Mouse (Mus musculus) liver, embryonic 12.5 days (tissue): ENCODE measurements around the gene Fbh1. TPM values are rescaled to one million over a fixed set of nuclear protein-coding genes. Genes with fewer than 3 reads are reported as not detected.

ENCODE experiments used
- ATAC-seq: fragments of 200-750 bp; cut with Nextera tagmentation; 2 replicates; pipeline ENCODE4 v1.8.0; 2017; ENCODE audit warnings: moderate number of reproducible peaks, mild to moderate bottlenecking, moderate library complexity
- H3K27ac ChIP-seq: fragments of 300-500 bp; sonication (generic); 2 replicates; pipeline ENCODE4 v1.5.1; 2016; ENCODE audit warnings: mild to moderate bottlenecking
- H3K27me3 ChIP-seq: fragments of 300-500 bp; sonication (generic); replicated peaks from 2 replicates; pipeline ENCODE4 v1.6.1; 2016; ENCODE audit warnings: mild to moderate bottlenecking, moderate library complexity
- H3K36me3 ChIP-seq: fragments of 300-500 bp; sonication (generic); 2 replicates; pipeline ENCODE4 v1.6.1; 2016; ENCODE audit warnings: mild to moderate bottlenecking, moderate library complexity
- H3K4me1 ChIP-seq: fragments of 300-500 bp; sonication (generic); 2 replicates; pipeline ENCODE4 v1.6.1; 2016
- H3K4me2 ChIP-seq: fragments of 300-500 bp; sonication (generic); 2 replicates; pipeline ENCODE4 v1.6.1; 2016; ENCODE audit warnings: mild to moderate bottlenecking, moderate library complexity
- H3K4me3 ChIP-seq: fragments of 300-500 bp; sonication (generic); 2 replicates; pipeline ENCODE4 v1.5.1; 2016; ENCODE audit warnings: mild to moderate bottlenecking, moderate library complexity
- H3K9ac ChIP-seq: fragments of 300-500 bp; sonication (generic); 2 replicates; pipeline ENCODE4 v1.6.1; 2016; ENCODE audit warnings: mild to moderate bottlenecking, moderate library complexity
- H3K9me3 ChIP-seq: fragments of 300-500 bp; sonication (generic); replicated peaks from 2 replicates; pipeline ENCODE4 v1.6.1; 2016; ENCODE audit warnings: mild to moderate bottlenecking, moderate library complexity
- WGBS: fragments of 180-500 bp; shearing (Covaris S2); methylation state at CpG from one replicate; pipeline ENCODE4 v1.1.7; 2016; ENCODE audit not compliant: insufficient replicate concordance; 5-methylcytosine and 5-hydroxymethylcytosine counted together
- polyA plus RNA-seq: library from polyadenylated mRNA; unstranded; fragments of >200 nt; fragmentation: Nextera tagmentation; extraction: Ambion mirVana; gene quantifications from 2 replicates; pipeline ENCODE4 v1.2.1, GENCODE M21; 2016

Fbh1 gene
- 42.8 and 44.4 TPM in 2 replicates for polyA plus RNA-seq

DNA sequence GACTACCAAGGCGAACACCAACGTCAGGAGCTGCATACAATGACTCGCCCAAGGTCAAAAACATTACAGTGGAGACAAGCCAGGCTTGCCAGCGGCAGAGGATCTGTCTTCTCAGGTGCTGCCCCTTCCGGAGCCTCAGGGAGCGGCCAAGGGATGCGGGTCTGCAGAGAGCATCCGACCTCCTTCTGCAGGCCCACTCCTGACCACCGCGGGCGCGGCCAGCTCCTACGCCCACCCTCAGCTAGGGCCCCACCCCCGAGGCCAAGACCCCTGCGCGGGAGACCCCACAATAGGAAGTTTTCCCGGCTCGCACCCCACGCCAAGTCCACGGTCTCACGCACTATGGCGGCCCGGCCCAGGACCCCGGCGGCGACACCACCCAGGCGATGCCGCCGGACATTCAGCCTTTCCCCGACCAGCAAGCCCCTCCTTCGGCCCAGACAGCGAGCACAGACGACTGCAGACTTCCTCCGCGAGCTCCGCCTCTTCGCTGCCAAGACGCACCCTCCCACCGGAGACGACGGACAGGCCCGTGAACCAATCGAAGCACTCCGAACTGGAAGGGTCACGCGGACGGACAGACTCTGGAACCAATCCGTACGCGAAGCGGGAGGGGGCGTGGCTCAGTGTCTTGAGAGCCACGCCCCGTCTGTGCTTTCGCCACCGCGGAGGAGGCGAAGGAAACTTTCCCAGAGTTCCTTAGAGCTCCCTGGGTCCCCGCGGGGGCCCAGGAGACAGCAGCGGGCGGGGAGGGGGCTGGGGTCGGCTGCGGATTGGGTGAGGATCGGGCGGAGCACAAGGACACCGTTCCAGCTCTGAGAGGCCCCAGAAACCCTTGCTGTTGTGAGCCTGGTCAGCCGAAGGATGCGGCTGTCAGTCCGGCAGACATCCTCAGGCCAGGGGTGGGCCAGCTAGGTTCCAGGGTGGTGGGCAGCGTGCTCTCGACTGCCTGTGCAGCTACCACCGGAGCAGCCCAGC is at the start of gene Fbh1, which contains the start of gene Ankrd16:
Fbh1 (minus strand) TSS at position 492 of the 978 bp plus-strand sequence.
Ankrd16 (plus strand) TSS at position 786 of the 978 bp plus-strand sequence.
- no peaks in the 10 kb centered on the region for H3K9me3 ChIP-seq
- H3K9ac ChIP-seq = peak within 1 kb of the TSS; percentile 87
- peaks cover 20% of the 10 kb centered on the region for H3K36me3 ChIP-seq
- H3K27ac ChIP-seq = peak within 1 kb of the TSS; percentile 93
- H3K4me1 ChIP-seq = peaks cover 27% of the 10 kb centered on the region
- H3K27me3 ChIP-seq = no peaks in the 10 kb centered on the region
- WGBS = under 1% methylated on average over 73 of the region's 73 CpGs
- peak within 1 kb of the TSS; percentile 92 for H3K4me3 ChIP-seq
- ATAC-seq = peak; percentile 94
- peak within 1 kb of the TSS; percentile 99 for H3K4me2 ChIP-seq

DNA sequence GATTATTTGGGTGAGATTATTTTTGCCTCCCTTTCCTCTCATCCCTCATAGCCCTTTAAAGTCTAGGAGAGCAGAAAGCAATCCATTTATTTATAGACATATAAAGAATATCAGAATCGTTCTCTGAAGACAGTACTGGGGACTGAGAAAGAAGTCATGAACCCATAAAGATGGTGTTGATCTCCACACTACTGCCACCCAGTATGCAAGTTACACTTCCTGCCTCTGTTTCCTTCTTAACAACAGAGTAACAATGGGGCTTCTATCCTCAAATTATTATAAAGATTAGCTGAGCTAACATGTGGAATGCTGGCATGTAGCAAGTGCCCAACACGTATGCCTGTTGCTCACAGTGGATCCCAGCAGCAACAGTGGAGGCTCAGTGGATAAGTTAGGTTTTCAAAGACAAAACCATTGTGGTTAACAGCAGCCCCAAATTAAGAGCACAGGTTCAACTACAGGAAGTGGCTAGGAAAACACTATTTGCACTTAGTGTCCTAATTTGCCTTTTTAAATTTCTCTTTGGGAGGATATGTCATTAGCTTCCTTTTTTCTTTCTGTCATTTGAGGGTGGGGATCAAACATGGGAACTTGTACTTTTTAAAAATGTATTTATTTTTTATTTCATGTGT is 24.0 kb upstream of the Fbh1 start:
- WGBS = 58% methylated on average over 2 of the region's 2 CpGs
- H3K27me3 ChIP-seq = no peaks in the 10 kb centered on the region
- H3K36me3 ChIP-seq = no peaks in the 10 kb centered on the region
- H3K4me2 ChIP-seq = no peak overlapping the region
- H3K27ac ChIP-seq = no peak overlapping the region
- H3K4me1 ChIP-seq = 0 out of 2 replicates have a peak, but pooled peaks cover 4% of the 10 kb centered on the region
- no peak overlapping the region for H3K9ac ChIP-seq
- no peak for ATAC-seq
- no peak overlapping the region for H3K4me3 ChIP-seq
- H3K9me3 ChIP-seq = no peaks in the 10 kb centered on the region

DNA sequence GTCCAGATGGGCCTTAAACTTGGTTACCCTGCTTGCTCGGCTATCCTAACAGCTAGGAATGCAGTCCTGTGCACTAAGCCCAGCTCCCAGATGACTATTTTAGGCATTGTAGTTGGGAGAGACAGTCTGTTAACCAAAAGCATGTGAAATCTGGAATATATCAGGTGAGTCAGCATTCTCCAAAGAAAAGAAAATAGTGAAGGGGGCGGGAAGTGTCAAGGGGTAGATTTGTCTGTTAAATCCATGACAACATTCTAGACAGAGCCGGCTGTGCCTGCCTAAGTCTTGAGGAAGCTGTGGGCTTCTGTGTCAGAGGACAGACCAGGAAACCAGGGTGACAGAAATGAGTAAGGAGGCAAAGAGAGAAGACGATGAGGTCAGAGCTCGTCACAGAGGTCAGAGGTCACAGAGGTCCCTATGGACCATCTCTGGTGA is 20.6 kb upstream of the Fbh1 start:
- 49% methylated on average over 5 of the region's 5 CpGs for WGBS

DNA sequence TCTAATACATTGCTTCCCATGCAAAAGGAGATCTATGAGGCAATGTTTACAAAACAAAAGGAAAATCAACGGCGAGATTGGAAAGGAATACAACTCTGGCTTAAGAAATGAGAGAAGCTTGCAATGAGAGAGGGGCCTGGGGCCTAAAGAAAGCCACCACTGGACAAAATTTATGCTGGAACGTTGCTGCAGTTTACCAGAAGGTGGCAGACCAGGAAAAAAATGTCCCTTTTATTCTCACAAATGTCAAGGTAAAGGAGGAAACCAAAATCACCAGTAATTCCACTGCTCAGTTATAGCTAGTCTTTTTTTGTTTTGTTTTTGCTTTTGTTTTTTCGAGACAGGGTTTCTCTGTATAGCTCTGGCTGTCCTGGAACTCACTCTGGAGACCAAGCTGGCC is 17.3 kb upstream of the Fbh1 start:
- Histone ChIP-seq H3K4me1 (0 out of 2 replicates have a peak, but pooled peaks cover 4% of the 10 kb centered on the region), H3K4me2 (no peak overlapping the region), H3K27ac (no peak overlapping the region), H3K4me3 (no peak overlapping the region), H3K9ac (no peak overlapping the region), H3K27me3 (no peaks in the 10 kb centered on the region), H3K9me3 (no peaks in the 10 kb centered on the region), H3K36me3 (peaks cover 21% of the 10 kb centered on the region)
- 59% methylated on average over 4 of the region's 4 CpGs for WGBS
- no peak for ATAC-seq

More for the DNA sequence above, 20.6 kb upstream of the Fbh1 start:
- H3K4me3 ChIP-seq = no peak overlapping the region
- no peak overlapping the region for H3K4me2 ChIP-seq
- 0 out of 2 replicates have a peak, but pooled peaks cover 4% of the 10 kb centered on the region for H3K4me1 ChIP-seq
- no peak for ATAC-seq
- no peak overlapping the region for H3K9ac ChIP-seq
- H3K27me3 ChIP-seq = no peaks in the 10 kb centered on the region
- no peaks in the 10 kb centered on the region for H3K36me3 ChIP-seq
- H3K27ac ChIP-seq = no peak overlapping the region
- H3K9me3 ChIP-seq = no peaks in the 10 kb centered on the region

DNA sequence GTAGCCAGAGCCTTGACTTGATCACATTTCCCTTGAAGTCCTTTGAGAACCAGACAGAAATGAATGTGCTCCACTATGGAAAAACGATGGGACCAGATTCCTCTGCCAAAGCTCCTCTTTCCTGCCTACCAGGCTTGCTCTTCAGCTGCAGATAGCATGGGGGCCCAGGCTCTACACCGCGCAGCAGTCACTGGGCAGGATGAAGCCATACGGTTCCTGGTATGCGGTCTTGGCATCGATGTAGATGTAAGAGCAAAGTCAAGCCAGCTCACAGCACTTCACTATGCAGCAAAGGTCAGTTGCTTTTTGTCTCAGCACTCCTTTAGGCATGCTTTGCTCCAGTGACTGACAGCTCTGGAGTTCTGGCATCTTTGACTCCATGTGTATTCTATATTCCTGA is 6.8 kb upstream of the Fbh1 start:
- H3K36me3 ChIP-seq = peaks cover 85% of the 10 kb centered on the region
- H3K9ac ChIP-seq = no peak overlapping the region

DNA sequence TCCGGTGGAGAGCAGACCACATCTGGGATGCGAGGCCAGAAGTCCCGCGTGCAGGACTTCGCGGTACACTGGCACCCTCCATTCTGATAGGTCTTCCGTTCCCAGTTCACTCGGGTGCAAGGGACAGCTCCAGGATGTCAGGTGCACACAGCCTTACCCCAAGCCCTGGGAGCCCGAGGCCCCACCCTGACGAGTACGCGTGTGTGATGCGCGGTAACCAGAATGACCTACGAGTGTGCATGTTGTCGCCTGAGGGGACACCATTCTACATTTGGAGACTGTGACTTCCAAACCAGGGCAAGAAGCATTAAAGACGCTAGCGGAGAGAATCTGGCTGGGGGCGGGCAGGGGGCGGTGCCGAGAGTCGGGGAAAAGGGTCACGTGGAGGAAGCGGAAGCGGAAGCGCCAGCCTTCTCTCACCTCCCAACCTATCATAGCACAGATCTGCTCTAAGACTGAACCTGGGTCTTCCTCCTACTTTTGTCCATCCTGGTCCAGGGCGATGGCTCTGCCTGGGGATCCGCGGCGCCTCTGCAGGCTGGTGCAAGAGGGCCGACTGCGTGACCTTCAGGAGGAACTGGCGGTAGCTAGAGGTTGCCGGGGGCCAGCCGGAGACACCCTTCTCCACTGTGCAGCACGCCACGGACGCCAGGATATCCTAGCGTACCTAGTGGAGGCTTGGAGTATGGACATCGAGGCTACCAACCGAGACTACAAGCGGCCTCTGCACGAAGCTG is 873 bp upstream of the Fbh1 start:
- Histone ChIP-seq H3K27me3 (no peaks in the 10 kb centered on the region), H3K9me3 (no peaks in the 10 kb centered on the region), H3K27ac (peak overlapping the region; percentile 93), H3K4me2 (peak overlapping the region; percentile 99), H3K4me3 (peak overlapping the region; percentile 92), H3K9ac (peak overlapping the region; percentile 80), H3K4me1 (peaks cover 27% of the 10 kb centered on the region), H3K36me3 (peaks cover 29% of the 10 kb centered on the region)
- under 1% methylated on average over 43 of the region's 43 CpGs for WGBS
- peak; percentile 83 for ATAC-seq

More for the DNA sequence above, 6.8 kb upstream of the Fbh1 start:
- Histone ChIP-seq H3K9me3 (no peaks in the 10 kb centered on the region), H3K4me2 (no peak overlapping the region), H3K4me1 (peaks cover 11% of the 10 kb centered on the region), H3K27ac (no peak overlapping the region), H3K27me3 (no peaks in the 10 kb centered on the region), H3K4me3 (no peak overlapping the region)
- WGBS = 87% methylated on average over 6 of the region's 6 CpGs
- no peak for ATAC-seq

DNA sequence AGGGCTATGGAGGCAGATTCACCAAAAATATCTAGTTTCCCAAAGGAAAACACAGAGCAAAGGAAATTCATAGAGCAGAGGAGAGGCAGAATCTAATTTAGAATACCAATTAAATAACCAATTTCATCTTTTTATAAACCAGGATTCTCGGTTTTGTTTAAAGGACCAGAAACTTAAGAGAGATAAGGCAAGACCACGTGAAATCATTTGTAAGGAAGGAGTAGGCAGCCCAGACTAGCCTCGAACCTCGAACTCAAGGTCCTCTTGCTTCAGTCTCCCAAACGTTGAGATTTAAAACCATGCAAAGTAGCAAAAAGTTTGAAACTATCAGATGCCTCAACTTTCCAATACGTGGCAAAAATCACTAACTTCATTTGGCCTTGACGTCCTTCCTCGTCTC is 967 bp downstream of the Fbh1 start:
- Histone ChIP-seq H3K27me3 (no peaks in the 10 kb centered on the region), H3K4me1 (peaks cover 27% of the 10 kb centered on the region), H3K4me2 (peak overlapping the region; percentile 99), H3K36me3 (peaks cover 11% of the 10 kb centered on the region), H3K9ac (peak overlapping the region; percentile 87), H3K4me3 (peak overlapping the region; percentile 92), H3K27ac (no peak overlapping the region), H3K9me3 (no peaks in the 10 kb centered on the region)
- 23% methylated on average over 8 of the region's 8 CpGs for WGBS
- ATAC-seq = no peak

DNA sequence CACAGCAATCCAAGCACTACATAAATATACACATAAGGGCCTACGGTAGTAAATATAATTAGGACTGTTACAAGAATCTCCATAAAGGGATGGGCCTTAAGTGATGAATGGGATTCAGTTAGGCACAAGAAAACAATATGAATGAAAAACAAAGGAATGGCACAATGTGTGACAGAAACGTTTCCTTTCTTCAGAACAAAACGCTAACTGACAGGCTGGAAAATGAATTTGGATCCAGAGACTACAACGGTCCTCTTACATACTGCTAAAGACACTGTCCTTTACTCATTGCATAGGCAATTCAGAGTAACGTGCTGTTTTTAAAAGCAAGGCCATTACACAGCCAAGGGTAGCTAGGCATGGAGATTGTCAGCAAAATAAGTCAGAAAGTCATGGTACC is 2.3 kb downstream of the Fbh1 start:
- H3K27me3 ChIP-seq = no peaks in the 10 kb centered on the region
- H3K4me3 ChIP-seq = no peak overlapping the region
- H3K4me2 ChIP-seq = no peak overlapping the region
- H3K27ac ChIP-seq = no peak overlapping the region
- no peak for ATAC-seq
- H3K4me1 ChIP-seq = peaks cover 32% of the 10 kb centered on the region
- H3K9ac ChIP-seq = no peak overlapping the region
- WGBS = 79% methylated on average over 5 of the region's 5 CpGs
- no peaks in the 10 kb centered on the region for H3K9me3 ChIP-seq
- peaks cover under 1% of the 10 kb centered on the region; the same call in 1 of the 2 replicates for H3K36me3 ChIP-seq

DNA sequence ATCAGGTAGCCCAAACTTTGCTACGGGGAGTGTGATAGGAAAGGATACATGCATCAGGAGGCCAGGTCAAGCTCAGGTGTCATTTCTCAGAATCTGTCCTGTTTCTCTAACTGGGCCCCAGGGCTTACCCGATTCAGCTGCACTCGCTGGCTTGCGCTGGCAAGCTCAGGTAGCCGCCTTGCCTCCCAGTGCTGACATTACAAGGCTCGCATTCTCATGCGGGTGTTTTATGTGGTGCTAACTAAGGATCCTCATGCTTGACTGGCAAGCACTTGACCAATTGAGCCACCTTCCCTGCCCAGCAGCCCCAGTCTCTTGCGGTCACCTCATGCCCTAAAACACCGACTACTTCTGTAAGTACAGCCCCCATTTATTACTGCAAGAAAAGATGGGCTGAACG is 3.0 kb downstream of the Fbh1 start:
- no peak overlapping the region for H3K9ac ChIP-seq
- H3K4me2 ChIP-seq = no peak overlapping the region
- H3K4me1 ChIP-seq = peaks cover 26% of the 10 kb centered on the region
- ATAC-seq = no peak
- no peaks in the 10 kb centered on the region for H3K9me3 ChIP-seq
- no peak overlapping the region for H3K4me3 ChIP-seq
- no peak overlapping the region for H3K27ac ChIP-seq
- H3K36me3 ChIP-seq = peaks cover 3% of the 10 kb centered on the region; the same call in 1 of the 2 replicates
- no peaks in the 10 kb centered on the region for H3K27me3 ChIP-seq
- WGBS = 87% methylated on average over 10 of the region's 10 CpGs

DNA sequence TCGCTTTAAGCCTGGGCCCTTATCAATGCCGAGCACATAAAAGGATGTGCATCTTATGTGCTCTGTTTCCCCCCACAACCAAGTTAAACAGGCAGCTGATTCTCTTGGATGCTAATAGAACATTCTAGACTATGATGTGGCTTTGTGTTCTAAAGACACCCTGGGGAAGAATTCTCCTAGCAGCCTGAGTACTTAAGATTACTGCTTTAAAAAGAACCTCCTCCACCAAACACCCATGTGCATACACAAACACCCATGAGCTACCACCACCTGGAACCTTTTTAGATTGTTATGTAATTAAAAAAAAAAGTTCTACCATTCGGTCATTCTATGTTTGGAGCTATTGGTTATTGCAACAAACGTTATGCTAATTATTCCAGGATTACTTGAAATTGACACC is 5.0 kb downstream of the Fbh1 start:
- ATAC-seq = no peak
- no peak overlapping the region for H3K9ac ChIP-seq
- no peak overlapping the region for H3K4me3 ChIP-seq
- 58% methylated on average over 4 of the region's 4 CpGs for WGBS
- H3K4me1 ChIP-seq = peaks cover 18% of the 10 kb centered on the region
- no peak overlapping the region for H3K4me2 ChIP-seq
- H3K27me3 ChIP-seq = no peaks in the 10 kb centered on the region
- no peaks in the 10 kb centered on the region for H3K9me3 ChIP-seq
- peaks cover 16% of the 10 kb centered on the region for H3K36me3 ChIP-seq
- no peak overlapping the region for H3K27ac ChIP-seq

DNA sequence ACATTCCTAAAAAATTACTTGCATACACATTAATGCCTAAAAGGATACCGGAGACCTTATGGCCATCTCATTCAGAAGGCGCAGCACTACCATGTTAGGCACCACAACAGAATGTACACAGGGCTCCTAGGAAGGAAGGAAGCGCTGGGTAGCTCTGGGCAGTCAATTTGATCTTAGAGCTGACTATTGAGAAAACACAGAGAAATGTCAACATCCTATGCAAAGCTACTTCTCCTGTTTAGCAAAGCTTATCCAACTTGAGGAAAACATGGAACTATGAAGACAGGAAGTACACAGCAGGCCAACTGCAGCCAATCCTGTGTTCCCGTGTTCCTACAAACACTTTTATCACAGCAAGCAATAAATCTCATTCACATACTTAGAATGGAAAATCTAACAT is 5.7 kb downstream of the Fbh1 start:
- H3K27ac ChIP-seq = no peak overlapping the region
- ATAC-seq = no peak
- no peak overlapping the region for H3K9ac ChIP-seq
- H3K27me3 ChIP-seq = no peaks in the 10 kb centered on the region
- WGBS = 86% methylated on average over 4 of the region's 4 CpGs
- peaks cover 23% of the 10 kb centered on the region for H3K36me3 ChIP-seq
- no peaks in the 10 kb centered on the region for H3K9me3 ChIP-seq
- peaks cover 15% of the 10 kb centered on the region for H3K4me1 ChIP-seq
- no peak overlapping the region for H3K4me3 ChIP-seq
- no peak overlapping the region for H3K4me2 ChIP-seq
